Mouse (Mus musculus): ENCODE measurements around the gene Tomm7. TPM values are rescaled to one million over a fixed set of nuclear protein-coding genes. Genes with fewer than 3 reads are reported as not detected.

The Tomm7 gene
- 153 TPM for polyA plus RNA-seq (2015; fragmentation: Illumina TruSeq; extraction: RNeasy Lipid Tissue Mini Kit (QIAGEN cat#74804); ENCODE audit: low read depth, low replicate concordance)

DNA sequence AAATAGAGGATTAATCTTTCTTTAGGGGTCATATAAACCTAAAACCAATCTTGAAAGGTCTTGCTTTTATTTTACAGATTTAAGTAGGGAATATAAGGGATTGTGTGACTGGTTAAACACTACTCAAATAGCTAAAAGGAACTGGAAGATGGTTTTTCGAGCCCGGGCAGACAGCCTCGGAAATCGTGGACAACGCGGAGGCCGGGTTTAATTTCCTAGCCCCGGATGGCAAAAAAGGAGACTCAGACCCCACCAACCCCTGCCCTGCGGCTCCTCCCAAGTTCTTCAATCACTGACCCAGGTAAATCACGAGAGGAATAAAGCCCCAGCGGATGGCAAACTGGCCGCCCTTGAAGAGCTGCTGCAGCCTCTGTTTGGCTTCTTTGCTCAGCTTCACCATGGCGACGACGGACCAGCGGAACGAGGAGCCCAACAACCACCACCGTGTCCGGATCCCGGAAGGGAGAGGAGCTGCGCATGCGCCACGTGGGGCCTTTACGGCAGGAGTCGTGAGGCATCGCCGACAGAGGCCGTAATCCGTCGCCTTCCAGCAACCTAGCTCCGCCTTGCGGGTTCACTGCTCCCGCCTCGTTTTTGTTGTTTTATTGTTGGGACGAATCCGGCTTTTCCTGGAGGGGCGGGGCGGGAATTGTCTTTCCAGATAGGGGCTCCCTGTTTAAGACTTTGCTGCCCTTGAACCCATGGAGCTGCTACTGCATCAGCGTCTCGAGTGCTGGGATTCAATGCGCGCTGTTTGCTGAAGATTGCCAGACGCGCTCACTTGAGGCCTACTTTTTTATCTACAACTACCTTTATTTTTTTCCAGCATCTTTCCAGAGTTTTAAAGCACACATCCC is at the start of gene Tomm7:
Gene Tomm7 (minus strand): TSS at position 488 of the 857 bp plus-strand sequence.

Other genes starting within 250 kb of the Tomm7 start
- gene Srpk2, start 159.5 kb downstream of the Tomm7 start, polyA plus RNA-seq (2015; fragmentation: Illumina TruSeq; extraction: RNeasy Lipid Tissue Mini Kit (QIAGEN cat#74804); ENCODE audit: low read depth, low replicate concordance), result 136 TPM
- gene Pus7, start 60.5 kb downstream of the Tomm7 start, polyA plus RNA-seq (2015; fragmentation: Illumina TruSeq; extraction: RNeasy Lipid Tissue Mini Kit (QIAGEN cat#74804); ENCODE audit: low read depth, low replicate concordance), result 16.2 TPM
- 16.9 TPM for gene Rint1, start 56.5 kb downstream of the Tomm7 start, polyA plus RNA-seq (2015; fragmentation: Illumina TruSeq; extraction: RNeasy Lipid Tissue Mini Kit (QIAGEN cat#74804); ENCODE audit: low read depth, low replicate concordance)
- gene Fam126a, start 186.5 kb upstream of the Tomm7 start, polyA plus RNA-seq (2015; fragmentation: Illumina TruSeq; extraction: RNeasy Lipid Tissue Mini Kit (QIAGEN cat#74804); ENCODE audit: low read depth, low replicate concordance), result 9.4 TPM